Comparison of ENCODE assay signal across 12 mouse cellular contexts in the genomic region with DNA sequence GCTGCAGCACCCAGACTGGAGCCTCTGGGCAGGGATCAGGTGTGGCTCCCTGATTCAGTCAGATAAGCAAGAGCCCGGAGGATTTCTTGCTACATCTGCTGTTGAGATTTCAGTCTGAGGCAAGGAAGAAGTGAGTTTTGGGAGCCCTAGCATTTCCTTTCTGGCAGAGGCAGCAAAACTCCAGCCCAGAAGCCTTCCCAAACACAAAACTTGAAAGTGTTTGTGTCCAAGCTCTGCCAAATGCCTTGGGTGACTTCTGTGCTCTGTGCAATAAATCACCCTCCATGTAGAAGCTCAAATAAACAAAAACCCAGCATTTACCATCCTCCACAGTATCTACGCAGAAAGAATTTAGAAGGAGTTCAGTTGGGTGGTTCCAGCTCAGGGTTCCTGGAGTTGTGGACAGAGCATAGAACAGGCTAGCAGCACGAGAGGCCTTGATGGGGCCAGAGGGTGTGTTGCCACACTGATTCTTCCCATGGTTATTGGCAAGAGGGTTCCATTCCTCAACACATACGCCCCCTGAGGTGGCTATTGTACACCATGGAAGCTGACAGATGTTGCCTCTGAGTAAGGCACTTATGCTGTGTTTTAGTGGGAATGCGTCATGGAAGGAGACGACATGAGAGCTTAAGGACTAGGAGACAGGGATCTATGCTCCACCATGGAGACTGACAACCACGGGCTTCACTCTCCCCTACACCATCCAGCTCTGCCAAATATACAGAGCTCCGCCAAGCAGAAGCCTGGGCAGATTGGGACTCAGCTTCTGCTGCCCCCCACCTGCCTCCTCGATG.
DNase-seq lines count a peak whose midpoint lies in the region; ATAC-seq and TF ChIP-seq lines count a peak whose summit lies in the region.
"Had no signal": no experiment of that assay in that cellular context is flagged by ENCODE, and none has a peak within 500 bp of the region (broad histone marks: within the 10 kb centered on the region; RNA-seq: fewer than 3 reads in every experiment).

No protein-coding gene starts in this region.

- no peak overlapping the region for H3K27ac ChIP-seq in midbrain, postnatal 0 days (ENCODE audit: low read depth, low read length)
- H3K27ac ChIP-seq in midbrain, embryonic 14.5 days (replicated peaks; ENCODE audit: low read depth, low read length): no peak overlapping the region
- H3K27ac ChIP-seq in stomach, embryonic 15.5 days: peak overlapping the region; percentile 62
- H3K27ac ChIP-seq: forebrain, embryonic 13.5 days; limb, embryonic 15.5 days had no signal

- ATAC-seq in midbrain, postnatal 0 days (ENCODE audit: low FRiP score): no peak
- ATAC-seq in midbrain, embryonic 14.5 days (ENCODE audit: low FRiP score, low TSS enrichment): no peak
- no peak for ATAC-seq in stomach, embryonic 15.5 days (ENCODE audit: insufficient read depth, low FRiP score, low read depth)
- ATAC-seq: forebrain, embryonic 13.5 days had no signal

- WGBS in midbrain, postnatal 0 days: 82% methylated on average over 9 of the region's 9 CpGs
- WGBS in midbrain, embryonic 14.5 days: 84% methylated on average over 9 of the region's 9 CpGs
- 59% methylated on average over 9 of the region's 9 CpGs for WGBS in stomach, embryonic 15.5 days

- no peaks in the 10 kb centered on the region for H3K36me3 ChIP-seq in midbrain, postnatal 0 days (ENCODE audit: insufficient read depth, low read length)
- no peaks in the 10 kb centered on the region for H3K36me3 ChIP-seq in midbrain, embryonic 14.5 days (ENCODE audit: control insufficient read depth, insufficient read depth, low read length)
- no peaks in the 10 kb centered on the region for H3K36me3 ChIP-seq in stomach, embryonic 15.5 days
- H3K36me3 ChIP-seq: limb, embryonic 15.5 days had no signal

- no peak overlapping the region for H3K9ac ChIP-seq in midbrain, postnatal 0 days (replicated peaks; ENCODE audit: low read length, poor library complexity, severe bottlenecking)
- H3K9ac ChIP-seq in midbrain, embryonic 14.5 days (replicated peaks; ENCODE audit: low read length): no peak overlapping the region
- H3K9ac ChIP-seq in stomach, embryonic 15.5 days: no peak overlapping the region
- H3K9ac ChIP-seq: forebrain, embryonic 13.5 days; limb, embryonic 15.5 days had no signal

- H3K4me2 ChIP-seq in midbrain, postnatal 0 days (ENCODE audit: low read depth, low read length, poor library complexity, severe bottlenecking): no peak overlapping the region
- H3K4me2 ChIP-seq in midbrain, embryonic 14.5 days (ENCODE audit: low read length): no peak overlapping the region
- no peak overlapping the region for H3K4me2 ChIP-seq in stomach, embryonic 15.5 days
- H3K4me2 ChIP-seq: forebrain, embryonic 13.5 days; limb, embryonic 15.5 days had no signal

- TF ChIP-seq CTCF in midbrain, postnatal 0 days (IDR thresholded peaks at IDR 0.05): no peak

- DNase-seq in adrenal gland, postnatal 14 days: peak; percentile 37
- no peak for DNase-seq in adrenal gland, postnatal 4 days (ENCODE audit: low spot score in 2 of 2)
- peak; percentile 64 for DNase-seq in midbrain, postnatal 0 days (ENCODE audit: low spot score)
- no peak for DNase-seq in midbrain, embryonic 14.5 days
- DNase-seq in kidney, postnatal 25 days: peak; percentile 64 to 74
- no peak for DNase-seq in retina, postnatal 1 day
- no peak for DNase-seq in urinary bladder, adult 2 months (ENCODE audit: low spot score)
- DNase-seq: B cell, adult 2 months; right cerebral cortex, postnatal 4 days had no signal

- H3K9me3 ChIP-seq in midbrain, postnatal 0 days (ENCODE audit: low read length): no peaks in the 10 kb centered on the region
- no peaks in the 10 kb centered on the region for H3K9me3 ChIP-seq in midbrain, embryonic 14.5 days (ENCODE audit: control insufficient read depth, low read length)
- H3K9me3 ChIP-seq in stomach, embryonic 15.5 days: no peaks in the 10 kb centered on the region
- H3K9me3 ChIP-seq: forebrain, embryonic 13.5 days; limb, embryonic 15.5 days had no signal

- peaks cover 4% of the 10 kb centered on the region; the same call in 1 of the 2 replicates for H3K4me1 ChIP-seq in midbrain, postnatal 0 days (ENCODE audit: insufficient read depth, low read length)
- H3K4me1 ChIP-seq in midbrain, embryonic 14.5 days (ENCODE audit: control insufficient read depth, insufficient read depth, low read length): peaks cover 2% of the 10 kb centered on the region
- peaks cover 15% of the 10 kb centered on the region for H3K4me1 ChIP-seq in stomach, embryonic 15.5 days

- H3K27me3 ChIP-seq in midbrain, postnatal 0 days (ENCODE audit: insufficient read depth, low read length): no peaks in the 10 kb centered on the region
- no peaks in the 10 kb centered on the region for H3K27me3 ChIP-seq in midbrain, embryonic 14.5 days (ENCODE audit: control insufficient read depth, insufficient read depth, low read length)
- H3K27me3 ChIP-seq in stomach, embryonic 15.5 days (replicated peaks): no peaks in the 10 kb centered on the region
- H3K27me3 ChIP-seq: forebrain, embryonic 13.5 days; limb, embryonic 15.5 days had no signal

- H3K4me3 ChIP-seq in midbrain, postnatal 0 days (ENCODE audit: low read depth, low read length): no peak overlapping the region
- no peak overlapping the region for H3K4me3 ChIP-seq in midbrain, embryonic 14.5 days (replicated peaks; ENCODE audit: low read depth, low read length)
- H3K4me3 ChIP-seq in stomach, embryonic 15.5 days (replicated peaks): no peak overlapping the region
- H3K4me3 ChIP-seq: forebrain, embryonic 13.5 days; limb, embryonic 15.5 days had no signal

Comparison
In these comparisons a context has a peak if more than half of its experiments do, and no peak if none do; other contexts are left out.
1. DNase-seq: peak in adrenal gland, postnatal 14 days (single experiment), midbrain, postnatal 0 days (single experiment) and kidney, postnatal 25 days (2 of 2); none in adrenal gland, postnatal 4 days (0 of 2), midbrain, embryonic 14.5 days (single experiment), retina, postnatal 1 day (single experiment) and urinary bladder, adult 2 months (single experiment).